14 mouse cellular contexts compared by ENCODE assay signal in genomic region chr17:47057966-47058365, GRCm38 (mm10). TPM values are rescaled to one million over a fixed set of nuclear protein-coding genes. Genes with fewer than 3 reads are reported as not detected.
DNase-seq lines count a peak whose midpoint lies in the region; ATAC-seq and TF ChIP-seq lines count a peak whose summit lies in the region.
"Had no signal": no experiment of that assay in that cellular context is flagged by ENCODE, and none has a peak within 500 bp of the region (broad histone marks: within the 10 kb centered on the region; RNA-seq: fewer than 3 reads in every experiment).

No protein-coding gene starts in this region.

- no peak for ATAC-seq in CD4-positive, CD25-positive, alpha-beta regulatory T cell, adult 4 months

- peak; percentile 9 for DNase-seq in CD4-positive, CD25-positive, alpha-beta regulatory T cell, adult 2 months (ENCODE audit: low read depth, low spot score)
- no peak for DNase-seq in layer of hippocampus, adult 2 months (ENCODE audit: low spot score in 2 of 2)
- DNase-seq in layer of hippocampus, adult 9-11 months: no peak
- peak; percentile 17 for DNase-seq in thymus, postnatal 4 days
- no peak for DNase-seq in thymus, postnatal 14 days
- DNase-seq in yolk sac, embryonic 10.5 days (ENCODE audit: low spot score): no peak
- DNase-seq in thymus, postnatal 10 days (ENCODE audit: low spot score in 2 of 2): no peak
- DNase-seq: cerebellum, adult 9-11 months; gastrocnemius, postnatal 25 days; liver, embryonic 13.5 days; spleen, adult 18-20 months had no signal

- H3K27ac ChIP-seq in layer of hippocampus, adult 2 months: no peak overlapping the region
- H3K27ac ChIP-seq: hindbrain, embryonic 13.5 days; liver, embryonic 13.5 days had no signal

- H3K4me3 ChIP-seq in layer of hippocampus, adult 2 months: no peak overlapping the region
- H3K4me3 ChIP-seq: erythroblast, embryonic 14.5 days; hindbrain, embryonic 13.5 days; liver, embryonic 13.5 days had no signal

- peak; percentile 46 for TF ChIP-seq CTCF in layer of hippocampus, adult 2 months (conservative IDR thresholded peaks at IDR 0.05)

RNA-seq across cellular contexts. Expression of gene Ubr2, which starts 47.6 kb away (rescaled TPM):
- polyA plus RNA-seq in CD4-positive, CD25-positive, alpha-beta regulatory T cell, adult 4 months (2017; shearing (Covaris generic)): 10 to 100 TPM; 13.7 to 20.3 TPM
- total RNA-seq in layer of hippocampus, adult 2 months (2021): 10 to 100 TPM; 61.0 to 63.7 TPM

Comparison
In these comparisons a context has a peak if more than half of its experiments do, and no peak if none do; other contexts are left out.
1. DNase-seq: peak in CD4-positive, CD25-positive, alpha-beta regulatory T cell, adult 2 months (single experiment) and thymus, postnatal 4 days (single experiment); none in layer of hippocampus, adult 2 months (0 of 2), layer of hippocampus, adult 9-11 months (single experiment), thymus, postnatal 14 days (single experiment), yolk sac, embryonic 10.5 days (single experiment) and thymus, postnatal 10 days (0 of 2).